Mouse (Mus musculus) erythroblast, embryonic 14.5 days (primary cell): ENCODE data around the gene Card10.

Experiments used
- GATA1 ChIP-seq: IDR thresholded peaks from 2 replicates; pipeline ENCODE4 v1.6.1; 2012; ENCODE audit warnings: low read length, inconsistent platforms, mixed read lengths
- TAL1 ChIP-seq: IDR thresholded peaks from 3 replicates; pipeline ENCODE4 v1.6.1; 2012; ENCODE audit warnings: low read length, inconsistent platforms, mixed read lengths

DNA sequence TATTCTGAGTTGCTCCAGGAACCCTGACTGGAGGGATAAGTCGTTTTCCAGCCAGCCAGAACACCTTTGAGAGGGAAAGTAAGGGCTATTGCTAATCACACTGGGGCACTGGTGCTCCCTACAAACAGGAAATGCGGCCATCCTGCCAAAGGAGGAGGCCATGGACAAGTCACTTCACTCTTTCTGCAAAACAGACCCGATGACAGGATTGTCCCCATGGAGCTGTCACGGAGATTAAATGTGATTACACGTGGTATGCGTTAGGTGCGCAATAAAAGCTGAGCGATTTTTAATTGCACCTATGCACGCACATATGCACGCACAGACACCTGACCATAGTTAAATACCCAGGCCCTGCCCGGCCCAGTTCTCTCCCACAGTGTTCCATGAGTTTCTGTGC lies 37.9 kb upstream of the Card10 start:
- TF ChIP-seq GATA1: no peak
- no peak for TF ChIP-seq TAL1
